Comparison of ENCODE assay signal across 21 mouse cellular contexts in genomic region chr17:50500806-50501205, GRCm38 (mm10). TPM values are rescaled to one million over a fixed set of nuclear protein-coding genes. Genes with fewer than 3 reads are reported as not detected.
DNase-seq lines count a peak whose midpoint lies in the region; ATAC-seq lines count a peak whose summit lies in the region.
"Had no signal": no experiment of that assay in that cellular context is flagged by ENCODE, and none has a peak within 500 bp of the region (broad histone marks: within the 10 kb centered on the region; RNA-seq: fewer than 3 reads in every experiment).

No protein-coding gene starts in this region.

- H3K9me3 ChIP-seq in midbrain, embryonic 11.5 days (ENCODE audit: control insufficient read depth, low read length) = no peaks in the 10 kb centered on the region
- H3K9me3 ChIP-seq in midbrain, embryonic 16.5 days (replicated peaks; ENCODE audit: control insufficient read depth, low read length, poor library complexity, severe bottlenecking) = no peaks in the 10 kb centered on the region

- DNase-seq in heart, adult 11 months = peak; percentile 55
- DNase-seq in heart, adult 18-20 months = no peak
- peak; percentile 33 for DNase-seq in kidney, adult 9 months
- no peak for DNase-seq in kidney, adult 11 months
- DNase-seq in midbrain, embryonic 11.5 days (ENCODE audit: low spot score, missing footprints) = peak; percentile 57
- DNase-seq in retina, postnatal 1 day = peak; percentile 34
- no peak for DNase-seq in retina, embryonic 14.5 days (ENCODE audit: low spot score)
- DNase-seq: adrenal gland, adult 2 months; adrenal gland, adult 8-10 months; adrenal gland, postnatal 10 days; adrenal gland, postnatal 14 days; adrenal gland, postnatal 25 days; adrenal gland, postnatal 36 days; B cell, adult 2 months; cerebellum, adult 11 months; cerebellum, adult 11-12 months had no signal

- WGBS in midbrain, embryonic 11.5 days = 79% methylated on average over 6 of the region's 6 CpGs
- 78% methylated on average over 6 of the region's 6 CpGs for WGBS in midbrain, embryonic 16.5 days

- no peak for ATAC-seq in midbrain, embryonic 11.5 days (ENCODE audit: low FRiP score)
- ATAC-seq in midbrain, embryonic 16.5 days = no peak
- ATAC-seq: activated CD4-positive, CD25-positive, alpha-beta regulatory T cell, adult 4 months; CD4-positive, CD25-positive, alpha-beta regulatory T cell, adult 4 months; Patski had no signal

- H3K27me3 ChIP-seq in midbrain, embryonic 11.5 days (ENCODE audit: control insufficient read depth, insufficient read depth, low read length) = no peaks in the 10 kb centered on the region; the same call in 1 of the 2 replicates
- no peaks in the 10 kb centered on the region; the same call in 1 of the 2 replicates for H3K27me3 ChIP-seq in midbrain, embryonic 16.5 days (ENCODE audit: control insufficient read depth, insufficient read depth, low read depth, low read length)

- no peaks in the 10 kb centered on the region; the same call in 1 of the 2 replicates for H3K4me1 ChIP-seq in midbrain, embryonic 11.5 days (ENCODE audit: control insufficient read depth, insufficient read depth, low read length)
- peaks cover 3% of the 10 kb centered on the region; the same call in 1 of the 2 replicates for H3K4me1 ChIP-seq in midbrain, embryonic 16.5 days (ENCODE audit: control insufficient read depth, insufficient read depth, low read length)

- no peak overlapping the region for H3K4me2 ChIP-seq in midbrain, embryonic 11.5 days
- no peak overlapping the region for H3K4me2 ChIP-seq in midbrain, embryonic 16.5 days (ENCODE audit: low read length)

- no peak overlapping the region for H3K27ac ChIP-seq in midbrain, embryonic 11.5 days (ENCODE audit: low read depth, low read length)
- H3K27ac ChIP-seq in midbrain, embryonic 16.5 days (ENCODE audit: low read length) = no peak overlapping the region

- H3K9ac ChIP-seq in midbrain, embryonic 11.5 days (ENCODE audit: low read length) = no peak overlapping the region
- H3K9ac ChIP-seq in midbrain, embryonic 16.5 days (ENCODE audit: low read depth, low read length) = no peak overlapping the region

- H3K36me3 ChIP-seq in midbrain, embryonic 11.5 days (ENCODE audit: control insufficient read depth, insufficient read depth, low read length) = no peaks in the 10 kb centered on the region
- no peaks in the 10 kb centered on the region for H3K36me3 ChIP-seq in midbrain, embryonic 16.5 days (ENCODE audit: control insufficient read depth, insufficient read depth, low read length)
- H3K36me3 ChIP-seq: G1E had no signal

- H3K4me3 ChIP-seq in midbrain, embryonic 11.5 days (ENCODE audit: low read depth, low read length) = no peak overlapping the region
- H3K4me3 ChIP-seq in midbrain, embryonic 16.5 days (ENCODE audit: low read depth, low read length) = no peak overlapping the region

RNA-seq across cellular contexts. Expression of gene Plcl2, which starts 8.4 kb away (rescaled TPM):
- 1 to 10 TPM; 8.7 to 9.1 TPM for total RNA-seq in heart, adult 18-20 months (2021)
- 6.1 and 6.5 TPM in 2 replicates for polyA plus RNA-seq in midbrain, embryonic 11.5 days (2014; fragmentation: Nextera tagmentation; extraction: Ambion mirVana)
- 9.2 and 9.7 TPM in 2 replicates for polyA plus RNA-seq in midbrain, embryonic 16.5 days (2015; fragmentation: Nextera tagmentation; extraction: Ambion mirVana)
- polyA plus RNA-seq: G1E, Patski had no signal

Comparison
In these comparisons a context has a peak if more than half of its experiments do, and no peak if none do; other contexts are left out.
1. DNase-seq: peak in heart, adult 11 months (single experiment), kidney, adult 9 months (single experiment), midbrain, embryonic 11.5 days (single experiment) and retina, postnatal 1 day (single experiment); none in heart, adult 18-20 months (0 of 2), kidney, adult 11 months (single experiment) and retina, embryonic 14.5 days (single experiment).